Mouse (Mus musculus): ENCODE results near the gene Vwa2. TPM values are rescaled to one million over a fixed set of nuclear protein-coding genes. Genes with fewer than 3 reads are reported as not detected.
A peak's percentile ranks its signal among the peaks of the same experiment; 100 is the strongest.

The Vwa2 gene
- polyA plus RNA-seq, 1 experiment from 2014 or later, result 18.3 TPM

DNA sequence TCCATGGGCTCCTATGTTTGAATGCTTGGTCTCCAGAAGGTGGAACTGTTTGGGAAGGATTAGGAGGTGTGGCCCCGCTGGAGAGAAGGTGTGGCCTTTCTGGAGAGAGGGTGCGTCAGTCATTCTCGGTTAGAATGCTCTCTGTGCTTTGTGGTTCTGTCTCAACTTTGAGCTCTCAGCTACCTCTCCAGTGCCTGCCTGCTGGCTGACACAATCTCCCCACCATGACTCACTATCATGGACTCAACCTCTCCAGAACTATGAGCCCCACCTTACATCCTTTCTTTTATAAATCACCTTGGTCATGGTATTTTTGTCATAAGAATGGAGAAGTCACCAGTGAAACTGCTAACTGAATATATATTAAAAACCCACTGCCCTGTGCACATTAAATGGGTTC, 40.6 kb downstream of the Vwa2 start:
- Histone ChIP-seq H3K27ac (peak overlapping the region; percentile 73), H3K9me3 (replicated peaks; ENCODE audit: low read length) (no peaks in the 10 kb centered on the region), H3K27me3 (ENCODE audit: insufficient read depth, low read length) (no peaks in the 10 kb centered on the region), H3K9ac (ENCODE audit: low read depth, low read length) (no peak overlapping the region), H3K36me3 (ENCODE audit: insufficient read depth, low read length) (0 out of 2 replicates have a peak, but pooled peaks cover 3% of the 10 kb centered on the region), H3K4me1 (replicated peaks; ENCODE audit: insufficient read depth, low read length) (no peaks in the 10 kb centered on the region), H3K4me3 (replicated peaks; ENCODE audit: low read depth, low read length) (no peak overlapping the region), H3K4me2 (ENCODE audit: low read length) (no peak overlapping the region)
- no peak for TF ChIP-seq CTCF (IDR thresholded peaks at IDR 0.05; ENCODE audit: low read depth)
- no peak for DNase-seq (ENCODE audit: low spot score)
- ATAC-seq (replicated peaks; ENCODE audit: low FRiP score, low read depth), result no peak
- 98% methylated on average over 3 of the region's 3 CpGs for WGBS

DNA sequence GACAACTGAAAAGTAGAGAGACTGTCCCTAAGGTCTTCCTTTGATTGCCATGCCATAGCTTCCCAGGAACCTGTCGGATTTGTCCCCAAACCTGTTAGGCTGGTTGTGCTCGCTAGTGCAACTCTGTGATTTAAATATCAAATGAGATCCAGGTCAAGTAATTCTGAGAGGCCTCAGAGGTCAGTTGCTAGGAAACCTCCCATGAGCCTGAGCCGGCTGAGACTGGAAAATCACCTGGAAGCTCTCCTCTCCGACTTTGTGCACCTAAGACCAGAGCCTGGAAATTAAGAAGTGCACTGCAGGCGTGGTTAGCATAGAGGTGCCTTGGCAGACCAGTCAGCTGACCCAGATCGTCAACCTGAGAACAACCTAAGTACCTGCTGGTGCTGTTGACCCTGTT, 41.0 kb downstream of the Vwa2 start:
- DNase-seq (ENCODE audit: low spot score) (peak; percentile 54), ATAC-seq (replicated peaks; ENCODE audit: low FRiP score, low read depth) (peak; percentile 72)
- Histone ChIP-seq H3K4me2 (ENCODE audit: low read length) (no peak overlapping the region), H3K9me3 (replicated peaks; ENCODE audit: low read length) (no peaks in the 10 kb centered on the region), H3K9ac (ENCODE audit: low read depth, low read length) (no peak overlapping the region), H3K4me3 (replicated peaks; ENCODE audit: low read depth, low read length) (no peak overlapping the region), H3K36me3 (ENCODE audit: insufficient read depth, low read length) (0 out of 2 replicates have a peak, but pooled peaks cover 3% of the 10 kb centered on the region), H3K27me3 (ENCODE audit: insufficient read depth, low read length) (no peaks in the 10 kb centered on the region), H3K4me1 (replicated peaks; ENCODE audit: insufficient read depth, low read length) (no peaks in the 10 kb centered on the region), H3K27ac (peak overlapping the region; percentile 78)
- TF ChIP-seq CTCF (IDR thresholded peaks at IDR 0.05; ENCODE audit: low read depth), result no peak
- WGBS, result 52% methylated on average over 6 of the region's 6 CpGs

GRCm38 (mm10) chr19:56919628-56920027, 45.6 kb downstream of the Vwa2 start:
- peak; percentile 99 for TF ChIP-seq CTCF (IDR thresholded peaks at IDR 0.05; ENCODE audit: low read depth)
- WGBS, result 6% methylated on average over 7 of the region's 7 CpGs
- H3K27ac ChIP-seq, result peak overlapping the region; percentile 69

GRCm38 (mm10) chr19:56920232-56920631, 46.2 kb downstream of the Vwa2 start:
- no peak for DNase-seq (ENCODE audit: low spot score)
- Histone ChIP-seq H3K36me3 (ENCODE audit: insufficient read depth, low read length) (0 out of 2 replicates have a peak, but pooled peaks cover 3% of the 10 kb centered on the region), H3K4me2 (ENCODE audit: low read length) (no peak overlapping the region), H3K9ac (ENCODE audit: low read depth, low read length) (no peak overlapping the region), H3K9me3 (replicated peaks; ENCODE audit: low read length) (no peaks in the 10 kb centered on the region), H3K4me1 (replicated peaks; ENCODE audit: insufficient read depth, low read length) (no peaks in the 10 kb centered on the region), H3K27me3 (ENCODE audit: insufficient read depth, low read length) (no peaks in the 10 kb centered on the region), H3K27ac (peak overlapping the region; percentile 69), H3K4me3 (replicated peaks; ENCODE audit: low read depth, low read length) (no peak overlapping the region)
- 85% methylated on average over 13 of the region's 13 CpGs for WGBS
- 0 out of 2 replicates have a peak, but pooled peaks have one; percentile 4 for ATAC-seq (replicated peaks; ENCODE audit: low FRiP score, low read depth)
- no peak for TF ChIP-seq CTCF (IDR thresholded peaks at IDR 0.05; ENCODE audit: low read depth)

More at GRCm38 (mm10) chr19:56919628-56920027, 45.6 kb downstream of the Vwa2 start:
- H3K4me2 ChIP-seq (ENCODE audit: low read length), result no peak overlapping the region
- H3K36me3 ChIP-seq (ENCODE audit: insufficient read depth, low read length), result 0 out of 2 replicates have a peak, but pooled peaks cover 3% of the 10 kb centered on the region
- DNase-seq (ENCODE audit: low spot score) (peak; percentile 97), ATAC-seq (replicated peaks; ENCODE audit: low FRiP score, low read depth) (peak; percentile 78)
- no peaks in the 10 kb centered on the region for H3K4me1 ChIP-seq (replicated peaks; ENCODE audit: insufficient read depth, low read length)
- H3K4me3 ChIP-seq (replicated peaks; ENCODE audit: low read depth, low read length), result no peak overlapping the region
- no peak overlapping the region for H3K9ac ChIP-seq (ENCODE audit: low read depth, low read length)
- no peaks in the 10 kb centered on the region for H3K27me3 ChIP-seq (ENCODE audit: insufficient read depth, low read length)
- no peaks in the 10 kb centered on the region for H3K9me3 ChIP-seq (replicated peaks; ENCODE audit: low read length)

- no peak for DNase-seq (ENCODE audit: low spot score)
- 70% methylated on average over 5 of the region's 5 CpGs for WGBS
- no peak overlapping the region for H3K27ac ChIP-seq
These were observed 47.7 kb downstream of the Vwa2 start for GRCm38 (mm10) chr19:56921744-56922143.

DNA sequence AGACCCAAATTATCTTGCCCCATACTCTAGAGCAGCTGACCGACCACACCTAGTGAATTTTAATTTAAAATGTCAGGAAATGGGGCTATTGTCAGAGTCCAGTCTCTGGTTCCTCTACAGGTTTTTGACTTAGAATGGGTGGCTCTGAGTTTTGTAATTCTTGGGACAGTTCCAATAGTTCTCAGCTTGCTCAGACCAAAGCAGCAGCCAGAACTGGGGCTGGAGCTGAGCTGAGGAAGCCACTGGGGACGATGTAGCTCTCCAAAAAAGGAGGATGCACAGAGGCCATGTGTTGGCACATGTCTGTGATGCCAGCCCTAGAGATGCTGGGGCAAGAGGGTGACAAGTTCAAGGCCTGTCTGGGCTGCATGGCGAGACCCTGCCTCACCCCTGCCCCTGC, 55.3 kb downstream of the Vwa2 start:
- Histone ChIP-seq H3K4me3 (replicated peaks; ENCODE audit: low read depth, low read length) (no peak overlapping the region), H3K4me1 (replicated peaks; ENCODE audit: insufficient read depth, low read length) (no peaks in the 10 kb centered on the region), H3K9ac (ENCODE audit: low read depth, low read length) (no peak overlapping the region), H3K36me3 (ENCODE audit: insufficient read depth, low read length) (0 out of 2 replicates have a peak, but pooled peaks cover 4% of the 10 kb centered on the region), H3K4me2 (ENCODE audit: low read length) (no peak overlapping the region), H3K9me3 (replicated peaks; ENCODE audit: low read length) (no peaks in the 10 kb centered on the region), H3K27ac (no peak overlapping the region), H3K27me3 (ENCODE audit: insufficient read depth, low read length) (no peaks in the 10 kb centered on the region)
- no peak for TF ChIP-seq CTCF (IDR thresholded peaks at IDR 0.05; ENCODE audit: low read depth)
- DNase-seq (ENCODE audit: low spot score), result peak; percentile 61
- WGBS, result 53% methylated on average over 3 of the region's 3 CpGs
- ATAC-seq (replicated peaks; ENCODE audit: low FRiP score, low read depth), result no peak

More at GRCm38 (mm10) chr19:56921744-56922143, 47.7 kb downstream of the Vwa2 start:
- no peaks in the 10 kb centered on the region for H3K36me3 ChIP-seq (ENCODE audit: insufficient read depth, low read length)
- no peak for TF ChIP-seq CTCF (IDR thresholded peaks at IDR 0.05; ENCODE audit: low read depth)
- H3K4me3 ChIP-seq (replicated peaks; ENCODE audit: low read depth, low read length), result no peak overlapping the region
- no peaks in the 10 kb centered on the region for H3K4me1 ChIP-seq (replicated peaks; ENCODE audit: insufficient read depth, low read length)
- no peaks in the 10 kb centered on the region for H3K27me3 ChIP-seq (ENCODE audit: insufficient read depth, low read length)
- H3K4me2 ChIP-seq (ENCODE audit: low read length), result no peak overlapping the region
- ATAC-seq (replicated peaks; ENCODE audit: low FRiP score, low read depth), result no peak
- H3K9ac ChIP-seq (ENCODE audit: low read depth, low read length), result no peak overlapping the region
- no peaks in the 10 kb centered on the region for H3K9me3 ChIP-seq (replicated peaks; ENCODE audit: low read length)

DNA sequence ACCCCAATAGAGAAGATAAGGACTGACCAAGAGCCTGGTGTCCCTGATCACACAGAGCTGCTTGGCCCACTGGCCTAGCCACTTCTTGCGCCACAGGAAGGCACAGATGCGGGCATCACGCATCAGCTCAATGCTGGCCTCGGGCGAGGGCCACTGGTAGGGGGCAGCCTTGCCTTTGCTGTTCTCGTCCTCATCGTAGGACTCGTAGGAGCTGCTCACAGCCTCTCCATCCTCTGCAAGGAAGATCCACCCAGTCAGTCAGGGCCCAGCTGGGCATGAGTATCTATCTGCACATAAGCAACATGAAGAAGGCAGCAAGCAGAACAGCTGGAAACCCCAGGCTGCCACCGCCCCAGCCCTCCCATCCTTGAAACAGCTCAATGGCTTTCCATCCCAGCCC, 56.0 kb downstream of the Vwa2 start:
- 82% methylated on average over 9 of the region's 9 CpGs for WGBS

More for the DNA sequence above, 56.0 kb downstream of the Vwa2 start:
- no peak overlapping the region for H3K4me2 ChIP-seq (ENCODE audit: low read length)
- no peak for DNase-seq (ENCODE audit: low spot score)
- 0 out of 2 replicates have a peak, but pooled peaks cover 4% of the 10 kb centered on the region for H3K36me3 ChIP-seq (ENCODE audit: insufficient read depth, low read length)
- TF ChIP-seq CTCF (IDR thresholded peaks at IDR 0.05; ENCODE audit: low read depth), result peak; percentile 41; the same call in 1 of the 2 replicates
- no peak overlapping the region for H3K9ac ChIP-seq (ENCODE audit: low read depth, low read length)
- no peaks in the 10 kb centered on the region for H3K9me3 ChIP-seq (replicated peaks; ENCODE audit: low read length)
- H3K27ac ChIP-seq, result no peak overlapping the region
- no peaks in the 10 kb centered on the region for H3K27me3 ChIP-seq (ENCODE audit: insufficient read depth, low read length)
- ATAC-seq (replicated peaks; ENCODE audit: low FRiP score, low read depth), result no peak
- H3K4me1 ChIP-seq (replicated peaks; ENCODE audit: insufficient read depth, low read length), result no peaks in the 10 kb centered on the region
- H3K4me3 ChIP-seq (replicated peaks; ENCODE audit: low read depth, low read length), result no peak overlapping the region

Measured in kidney, postnatal 0 days (tissue).